Mouse (Mus musculus): ENCODE results near the gene Gm17581. TPM values are rescaled to one million over a fixed set of nuclear protein-coding genes. Genes with fewer than 3 reads are reported as not detected.

Gm17581 gene
- polyA plus RNA-seq, 1 experiment: not detected

- Histone ChIP-seq H3K27me3 (ENCODE audit: control insufficient read depth, insufficient read depth, insufficient read length) (peaks cover 66% of the 10 kb centered on the region), H3K4me2 (ENCODE audit: low read depth) (no peak overlapping the region), H3ac (ENCODE audit: control insufficient read depth, insufficient read length) (no peak overlapping the region), H3K79me2 (ENCODE audit: control insufficient read depth, insufficient read depth) (no peaks in the 10 kb centered on the region), H3K36me3 (ENCODE audit: control insufficient read depth, insufficient read depth) (no peaks in the 10 kb centered on the region), H3K4me3 (no peak overlapping the region)
- no peak for TF ChIP-seq MAX (IDR thresholded peaks at IDR 0.05; ENCODE audit: low read depth)
- no peak for TF ChIP-seq POLR2AphosphoS2 (IDR thresholded peaks at IDR 0.05; ENCODE audit: insufficient read length, low read depth)
- TF ChIP-seq SRF (IDR thresholded peaks at IDR 0.05; ENCODE audit: control insufficient read depth, insufficient read length, low read depth): no peak
- TF ChIP-seq USF1 (IDR thresholded peaks at IDR 0.05; ENCODE audit: low read depth): no peak
- TF ChIP-seq CEBPB (IDR thresholded peaks at IDR 0.05; ENCODE audit: insufficient read depth, poor library complexity, severe bottlenecking): no peak
- no peak for TF ChIP-seq POLR2A (IDR thresholded peaks at IDR 0.05; ENCODE audit: insufficient read length, low read depth)
- no peak for TF ChIP-seq TCF12 (IDR thresholded peaks at IDR 0.05; ENCODE audit: insufficient read depth, poor library complexity, severe bottlenecking)
- TF ChIP-seq MYOG (IDR thresholded peaks at IDR 0.05; ENCODE audit: control insufficient read depth in 1 of 3, insufficient read depth in 1 of 3, insufficient read length in 2 of 3, low read depth in 2 of 3): no peak
- no peak for TF ChIP-seq TCF3 (IDR thresholded peaks at IDR 0.05; ENCODE audit: insufficient read length, low read depth)
- TF ChIP-seq REST (IDR thresholded peaks at IDR 0.05; ENCODE audit: insufficient read depth, insufficient read length): no peak
- TF ChIP-seq MYOD1 (IDR thresholded peaks at IDR 0.05; ENCODE audit: control insufficient read depth in 1 of 3, insufficient read length in 2 of 3, low read depth in 2 of 3): no peak
- no peak for TF ChIP-seq E2F4 (IDR thresholded peaks at IDR 0.05; ENCODE audit: insufficient read depth)
These were observed 38.7 kb upstream of the Gm17581 start for GRCm38 (mm10) chr2:155774261-155774926.

- TF ChIP-seq POLR2A (IDR thresholded peaks at IDR 0.05; ENCODE audit: insufficient read length, low read depth) (no peak), SRF (IDR thresholded peaks at IDR 0.05; ENCODE audit: control insufficient read depth, insufficient read length, low read depth) (no peak), CEBPB (IDR thresholded peaks at IDR 0.05; ENCODE audit: insufficient read depth, poor library complexity, severe bottlenecking) (no peak), MYOD1 (IDR thresholded peaks at IDR 0.05; ENCODE audit: control insufficient read depth in 1 of 3, insufficient read length in 2 of 3, low read depth in 2 of 3) (no peak), MAX (IDR thresholded peaks at IDR 0.05; ENCODE audit: low read depth) (no peak), REST (IDR thresholded peaks at IDR 0.05; ENCODE audit: insufficient read depth, insufficient read length) (no peak), E2F4 (IDR thresholded peaks at IDR 0.05; ENCODE audit: insufficient read depth) (no peak), USF1 (IDR thresholded peaks at IDR 0.05; ENCODE audit: low read depth) (no peak), POLR2AphosphoS2 (IDR thresholded peaks at IDR 0.05; ENCODE audit: insufficient read length, low read depth) (no peak), MYOG (IDR thresholded peaks at IDR 0.05; ENCODE audit: control insufficient read depth in 1 of 3, insufficient read depth in 1 of 3, insufficient read length in 2 of 3, low read depth in 2 of 3) (no peak), TCF3 (IDR thresholded peaks at IDR 0.05; ENCODE audit: insufficient read length, low read depth) (no peak), TCF12 (IDR thresholded peaks at IDR 0.05; ENCODE audit: insufficient read depth, poor library complexity, severe bottlenecking) (no peak)
- Histone ChIP-seq H3K36me3 (ENCODE audit: control insufficient read depth, insufficient read depth) (no peaks in the 10 kb centered on the region), H3K4me2 (ENCODE audit: low read depth) (no peak overlapping the region), H3ac (ENCODE audit: control insufficient read depth, insufficient read length) (no peak overlapping the region), H3K27me3 (ENCODE audit: control insufficient read depth, insufficient read depth, insufficient read length) (peaks cover 63% of the 10 kb centered on the region), H3K4me3 (no peak overlapping the region), H3K79me2 (ENCODE audit: control insufficient read depth, insufficient read depth) (no peaks in the 10 kb centered on the region)
These were observed 38.0 kb upstream of the Gm17581 start for GRCm38 (mm10) chr2:155773664-155774063.

GRCm38 (mm10) chr2:155764679-155765418 lies 29.2 kb upstream of the Gm17581 start:
- H3ac ChIP-seq (ENCODE audit: control insufficient read depth, insufficient read length): no peak overlapping the region
- peaks cover 17% of the 10 kb centered on the region for H3K27me3 ChIP-seq (ENCODE audit: control insufficient read depth, insufficient read depth, insufficient read length)
- H3K4me2 ChIP-seq (ENCODE audit: low read depth): no peak overlapping the region
- H3K36me3 ChIP-seq (ENCODE audit: control insufficient read depth, insufficient read depth): no peaks in the 10 kb centered on the region
- H3K4me3 ChIP-seq: no peak overlapping the region
- TF ChIP-seq REST (IDR thresholded peaks at IDR 0.05; ENCODE audit: insufficient read depth, insufficient read length) (no peak), MYOD1 (IDR thresholded peaks at IDR 0.05; ENCODE audit: control insufficient read depth in 1 of 3, insufficient read length in 2 of 3, low read depth in 2 of 3) (no peak), CEBPB (IDR thresholded peaks at IDR 0.05; ENCODE audit: insufficient read depth, poor library complexity, severe bottlenecking) (no peak), TCF3 (IDR thresholded peaks at IDR 0.05; ENCODE audit: insufficient read length, low read depth) (no peak), POLR2A (IDR thresholded peaks at IDR 0.05; ENCODE audit: insufficient read length, low read depth) (no peak), TCF12 (IDR thresholded peaks at IDR 0.05; ENCODE audit: insufficient read depth, poor library complexity, severe bottlenecking) (no peak), SRF (IDR thresholded peaks at IDR 0.05; ENCODE audit: control insufficient read depth, insufficient read length, low read depth) (no peak), POLR2AphosphoS2 (IDR thresholded peaks at IDR 0.05; ENCODE audit: insufficient read length, low read depth) (no peak), MAX (IDR thresholded peaks at IDR 0.05; ENCODE audit: low read depth) (no peak), E2F4 (IDR thresholded peaks at IDR 0.05; ENCODE audit: insufficient read depth) (no peak), MYOG (IDR thresholded peaks at IDR 0.05; ENCODE audit: control insufficient read depth in 1 of 3, insufficient read depth in 1 of 3, insufficient read length in 2 of 3, low read depth in 2 of 3) (no peak), USF1 (IDR thresholded peaks at IDR 0.05; ENCODE audit: low read depth) (no peak)
- H3K79me2 ChIP-seq (ENCODE audit: control insufficient read depth, insufficient read depth): no peaks in the 10 kb centered on the region

GRCm38 (mm10) chr2:155756855-155757566 lies 21.3 kb upstream of the Gm17581 start:
- H3ac ChIP-seq (ENCODE audit: control insufficient read depth, insufficient read length): no peak overlapping the region
- H3K79me2 ChIP-seq (ENCODE audit: control insufficient read depth, insufficient read depth): no peaks in the 10 kb centered on the region
- H3K27me3 ChIP-seq (ENCODE audit: control insufficient read depth, insufficient read depth, insufficient read length): peaks cover 19% of the 10 kb centered on the region
- H3K4me2 ChIP-seq (ENCODE audit: low read depth): no peak overlapping the region
- no peaks in the 10 kb centered on the region for H3K36me3 ChIP-seq (ENCODE audit: control insufficient read depth, insufficient read depth)
- no peak for TF ChIP-seq MYOD1 (IDR thresholded peaks at IDR 0.05; ENCODE audit: control insufficient read depth in 1 of 3, insufficient read length in 2 of 3, low read depth in 2 of 3)
- no peak for TF ChIP-seq MYOG (IDR thresholded peaks at IDR 0.05; ENCODE audit: control insufficient read depth in 1 of 3, insufficient read depth in 1 of 3, insufficient read length in 2 of 3, low read depth in 2 of 3)
- no peak for TF ChIP-seq REST (IDR thresholded peaks at IDR 0.05; ENCODE audit: insufficient read depth, insufficient read length)
- no peak for TF ChIP-seq USF1 (IDR thresholded peaks at IDR 0.05; ENCODE audit: low read depth)
- no peak for TF ChIP-seq MAX (IDR thresholded peaks at IDR 0.05; ENCODE audit: low read depth)
- TF ChIP-seq CEBPB (IDR thresholded peaks at IDR 0.05; ENCODE audit: insufficient read depth, poor library complexity, severe bottlenecking): no peak
- no peak for TF ChIP-seq E2F4 (IDR thresholded peaks at IDR 0.05; ENCODE audit: insufficient read depth)
- no peak for TF ChIP-seq SRF (IDR thresholded peaks at IDR 0.05; ENCODE audit: control insufficient read depth, insufficient read length, low read depth)
- TF ChIP-seq POLR2A (IDR thresholded peaks at IDR 0.05; ENCODE audit: insufficient read length, low read depth): no peak
- TF ChIP-seq POLR2AphosphoS2 (IDR thresholded peaks at IDR 0.05; ENCODE audit: insufficient read length, low read depth): no peak
- TF ChIP-seq TCF12 (IDR thresholded peaks at IDR 0.05; ENCODE audit: insufficient read depth, poor library complexity, severe bottlenecking): no peak
- H3K4me3 ChIP-seq: no peak overlapping the region
